Mouse (Mus musculus): Measurements from ENCODE around the gene Lrrc25. TPM values are rescaled to one million over a fixed set of nuclear protein-coding genes. Genes with fewer than 3 reads are reported as not detected.

The Lrrc25 gene
- total and polyA plus RNA-seq, 2 experiments = 1.4 to 7.0 TPM

GRCm38 (mm10) chr8:70616645-70617044 is 690 bp downstream of the Lrrc25 start:
- H3K4me1 ChIP-seq (ENCODE audit: control insufficient read depth, insufficient read depth, low read length) = no peaks in the 10 kb centered on the region
- no peak for DNase-seq (ENCODE audit: extremely low read depth, low read depth, low spot score)

GRCm38 (mm10) chr8:70617985-70618384 is 2.0 kb downstream of the Lrrc25 start:
- no peaks in the 10 kb centered on the region for H3K36me3 ChIP-seq (ENCODE audit: control insufficient read depth, insufficient read depth, low read length)
- no peaks in the 10 kb centered on the region for H3K27me3 ChIP-seq (ENCODE audit: control insufficient read depth, insufficient read depth, low read length)
- DNase-seq (ENCODE audit: extremely low read depth, low read depth, low spot score) = no peak
- TF ChIP-seq CTCF (IDR thresholded peaks at IDR 0.05; ENCODE audit: low read depth, low read length) (no peak), POLR2A (IDR thresholded peaks at IDR 0.05; ENCODE audit: extremely low read depth, insufficient read depth, low read length) (no peak)
- peak overlapping the region; percentile 48 for H3K4me3 ChIP-seq (ENCODE audit: insufficient read depth, low read depth, low read length)
- peak overlapping the region; percentile 5; the same call in 1 of the 2 replicates for H3K9ac ChIP-seq (ENCODE audit: low read depth, low read length)
- H3K79me2 ChIP-seq (ENCODE audit: control insufficient read depth, insufficient read depth, low read length) = no peaks in the 10 kb centered on the region
- H3K4me1 ChIP-seq (ENCODE audit: control insufficient read depth, insufficient read depth, low read length) = no peaks in the 10 kb centered on the region
- 89% methylated on average over 11 of the region's 11 CpGs for WGBS
- peak overlapping the region; percentile 1; the same call in 1 of the 2 replicates for H3K27ac ChIP-seq (replicated peaks; ENCODE audit: insufficient read depth, low read depth, low read length)

More at GRCm38 (mm10) chr8:70616645-70617044, 690 bp downstream of the Lrrc25 start:
- Histone ChIP-seq H3K36me3 (ENCODE audit: control insufficient read depth, insufficient read depth, low read length) (no peaks in the 10 kb centered on the region), H3K27me3 (ENCODE audit: control insufficient read depth, insufficient read depth, low read length) (no peaks in the 10 kb centered on the region), H3K4me3 (ENCODE audit: insufficient read depth, low read depth, low read length) (peak overlapping the region; percentile 13; the same call in 1 of the 2 replicates), H3K79me2 (ENCODE audit: control insufficient read depth, insufficient read depth, low read length) (no peaks in the 10 kb centered on the region), H3K27ac (replicated peaks; ENCODE audit: insufficient read depth, low read depth, low read length) (peak overlapping the region; percentile 13; the same call in 1 of the 2 replicates), H3K9ac (ENCODE audit: low read depth, low read length) (peak overlapping the region; percentile 7; the same call in 1 of the 2 replicates)
- no peak for TF ChIP-seq POLR2A (IDR thresholded peaks at IDR 0.05; ENCODE audit: extremely low read depth, insufficient read depth, low read length)
- TF ChIP-seq CTCF (IDR thresholded peaks at IDR 0.05; ENCODE audit: low read depth, low read length) = no peak
- 72% methylated on average over 11 of the region's 11 CpGs for WGBS

- no peaks in the 10 kb centered on the region for H3K4me1 ChIP-seq (ENCODE audit: control insufficient read depth, insufficient read depth, low read length)
- no peak overlapping the region for H3K4me3 ChIP-seq (ENCODE audit: insufficient read depth, low read depth, low read length)
- H3K79me2 ChIP-seq (ENCODE audit: control insufficient read depth, insufficient read depth, low read length) = no peaks in the 10 kb centered on the region
- TF ChIP-seq CTCF (IDR thresholded peaks at IDR 0.05; ENCODE audit: low read depth, low read length) (no peak), POLR2A (IDR thresholded peaks at IDR 0.05; ENCODE audit: extremely low read depth, insufficient read depth, low read length) (no peak)
- no peaks in the 10 kb centered on the region for H3K27me3 ChIP-seq (ENCODE audit: control insufficient read depth, insufficient read depth, low read length)
- peak; percentile 55 for DNase-seq (ENCODE audit: extremely low read depth, low read depth, low spot score)
- no peak overlapping the region for H3K27ac ChIP-seq (replicated peaks; ENCODE audit: insufficient read depth, low read depth, low read length)
- H3K9ac ChIP-seq (ENCODE audit: low read depth, low read length) = no peak overlapping the region
- 46% methylated on average over 9 of the region's 9 CpGs for WGBS
- H3K36me3 ChIP-seq (ENCODE audit: control insufficient read depth, insufficient read depth, low read length) = no peaks in the 10 kb centered on the region
These were observed 3.0 kb downstream of the Lrrc25 start for GRCm38 (mm10) chr8:70618888-70619334.

GRCm38 (mm10) chr8:70622220-70622619 is 6.3 kb downstream of the Lrrc25 start:
- H3K4me1 ChIP-seq (ENCODE audit: control insufficient read depth, insufficient read depth, low read length) = no peaks in the 10 kb centered on the region

GRCm38 (mm10) chr8:70625104-70625503 is 9.1 kb downstream of the Lrrc25 start:
- TF ChIP-seq POLR2A (IDR thresholded peaks at IDR 0.05; ENCODE audit: extremely low read depth, insufficient read depth, low read length) = no peak
- peak; percentile 83 for TF ChIP-seq CTCF (IDR thresholded peaks at IDR 0.05; ENCODE audit: low read depth, low read length)
- Histone ChIP-seq H3K27me3 (ENCODE audit: control insufficient read depth, insufficient read depth, low read length) (no peaks in the 10 kb centered on the region), H3K36me3 (ENCODE audit: control insufficient read depth, insufficient read depth, low read length) (no peaks in the 10 kb centered on the region), H3K9ac (ENCODE audit: low read depth, low read length) (no peak overlapping the region), H3K27ac (replicated peaks; ENCODE audit: insufficient read depth, low read depth, low read length) (no peak overlapping the region), H3K79me2 (ENCODE audit: control insufficient read depth, insufficient read depth, low read length) (no peaks in the 10 kb centered on the region), H3K4me3 (ENCODE audit: insufficient read depth, low read depth, low read length) (no peak overlapping the region), H3K4me1 (ENCODE audit: control insufficient read depth, insufficient read depth, low read length) (no peaks in the 10 kb centered on the region; the same call in 1 of the 2 replicates)
- DNase-seq (ENCODE audit: extremely low read depth, low read depth, low spot score) = no peak
- 3% methylated on average over 5 of the region's 5 CpGs for WGBS

More at GRCm38 (mm10) chr8:70622220-70622619, 6.3 kb downstream of the Lrrc25 start:
- no peak overlapping the region for H3K4me3 ChIP-seq (ENCODE audit: insufficient read depth, low read depth, low read length)
- no peaks in the 10 kb centered on the region for H3K36me3 ChIP-seq (ENCODE audit: control insufficient read depth, insufficient read depth, low read length)
- no peak for DNase-seq (ENCODE audit: extremely low read depth, low read depth, low spot score)
- no peak overlapping the region for H3K9ac ChIP-seq (ENCODE audit: low read depth, low read length)
- H3K27ac ChIP-seq (replicated peaks; ENCODE audit: insufficient read depth, low read depth, low read length) = no peak overlapping the region
- H3K79me2 ChIP-seq (ENCODE audit: control insufficient read depth, insufficient read depth, low read length) = no peaks in the 10 kb centered on the region
- no peaks in the 10 kb centered on the region for H3K27me3 ChIP-seq (ENCODE audit: control insufficient read depth, insufficient read depth, low read length)
- WGBS = 65% methylated on average over 3 of the region's 3 CpGs
- TF ChIP-seq POLR2A (IDR thresholded peaks at IDR 0.05; ENCODE audit: extremely low read depth, insufficient read depth, low read length) = no peak
- TF ChIP-seq CTCF (IDR thresholded peaks at IDR 0.05; ENCODE audit: low read depth, low read length) = no peak

GRCm38 (mm10) chr8:70627041-70627440 is 11.1 kb downstream of the Lrrc25 start:
- no peak overlapping the region for H3K9ac ChIP-seq (ENCODE audit: low read depth, low read length)
- no peaks in the 10 kb centered on the region for H3K27me3 ChIP-seq (ENCODE audit: control insufficient read depth, insufficient read depth, low read length)
- H3K79me2 ChIP-seq (ENCODE audit: control insufficient read depth, insufficient read depth, low read length) = no peaks in the 10 kb centered on the region
- no peak overlapping the region for H3K27ac ChIP-seq (replicated peaks; ENCODE audit: insufficient read depth, low read depth, low read length)
- H3K4me3 ChIP-seq (ENCODE audit: insufficient read depth, low read depth, low read length) = no peak overlapping the region
- no peaks in the 10 kb centered on the region for H3K36me3 ChIP-seq (ENCODE audit: control insufficient read depth, insufficient read depth, low read length)
- WGBS = 82% methylated on average over 5 of the region's 5 CpGs
- peaks cover 4% of the 10 kb centered on the region for H3K4me1 ChIP-seq (ENCODE audit: control insufficient read depth, insufficient read depth, low read length)
- DNase-seq (ENCODE audit: extremely low read depth, low read depth, low spot score) = no peak
- no peak for TF ChIP-seq POLR2A (IDR thresholded peaks at IDR 0.05; ENCODE audit: extremely low read depth, insufficient read depth, low read length)
- TF ChIP-seq CTCF (IDR thresholded peaks at IDR 0.05; ENCODE audit: low read depth, low read length) = no peak

All from liver, adult 2 months (tissue).